Mouse (Mus musculus): ENCODE results near the gene Nos2.

The Nos2 gene

DNA sequence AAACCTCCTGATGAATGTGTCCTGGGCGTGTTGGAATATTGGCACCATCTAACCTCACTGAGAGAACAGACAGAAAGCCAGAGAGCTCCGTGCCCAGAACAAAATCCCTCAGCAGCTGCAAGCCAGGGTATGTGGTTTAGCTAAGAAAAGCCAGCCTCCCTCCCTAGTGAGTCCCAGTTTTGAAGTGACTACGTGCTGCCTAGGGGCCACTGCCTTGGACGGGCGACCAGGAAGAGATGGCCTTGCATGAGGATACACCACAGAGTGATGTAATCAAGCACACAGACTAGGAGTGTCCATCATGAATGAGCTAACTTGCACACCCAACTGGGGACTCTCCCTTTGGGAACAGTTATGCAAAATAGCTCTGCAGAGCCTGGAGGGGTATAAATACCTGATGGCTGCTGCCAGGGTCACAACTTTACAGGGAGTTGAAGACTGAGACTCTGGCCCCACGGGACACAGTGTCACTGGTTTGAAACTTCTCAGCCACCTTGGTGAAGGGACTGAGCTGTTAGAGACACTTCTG lies at the start of gene Nos2:
Gene Nos2 (plus strand): TSS at position 377 of the 529 bp plus-strand sequence.
- no peak for DNase-seq (ENCODE audit: low spot score)

DNA sequence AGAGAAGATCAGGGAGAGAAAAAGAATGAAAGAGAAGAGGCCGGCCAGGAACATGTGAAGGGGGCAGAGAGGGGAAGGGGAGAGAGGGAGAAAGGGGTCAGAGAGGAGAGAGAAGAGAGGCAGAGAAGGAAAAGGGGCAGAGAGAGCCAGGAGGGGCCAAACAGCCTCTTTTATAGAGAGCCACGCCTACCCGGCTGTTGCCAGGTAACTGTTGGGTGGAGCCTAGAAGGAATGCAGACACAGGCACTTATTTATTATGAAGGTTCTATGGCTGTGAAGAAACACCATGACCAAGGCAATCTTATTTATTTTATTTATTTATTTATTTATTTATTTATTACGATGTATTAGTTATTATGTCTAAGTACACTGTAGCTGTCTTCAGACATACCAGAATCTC lies 49.7 kb upstream of the Nos2 start:
- no peak for DNase-seq (ENCODE audit: low spot score)

DNA sequence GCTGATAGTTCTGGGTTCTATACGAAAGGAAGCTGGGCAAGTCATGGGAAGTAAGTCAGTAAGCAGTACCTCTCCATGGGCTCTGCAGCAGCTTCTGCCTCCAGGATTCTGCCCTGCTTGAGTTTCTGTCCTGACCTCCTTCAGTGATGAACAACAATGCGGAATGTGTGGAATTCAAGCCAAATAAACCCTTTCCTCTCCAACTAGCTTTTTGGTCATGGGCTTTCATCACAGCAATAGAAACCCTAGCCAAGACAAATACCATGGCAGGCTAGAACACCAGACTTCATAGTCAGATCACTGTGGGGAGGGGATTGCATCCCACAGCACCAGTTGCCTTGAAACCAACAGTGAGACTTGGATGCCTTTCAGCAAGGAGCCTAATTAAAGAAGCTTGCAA lies 47.8 kb upstream of the Nos2 start:
- DNase-seq (ENCODE audit: low spot score), result no peak

DNA sequence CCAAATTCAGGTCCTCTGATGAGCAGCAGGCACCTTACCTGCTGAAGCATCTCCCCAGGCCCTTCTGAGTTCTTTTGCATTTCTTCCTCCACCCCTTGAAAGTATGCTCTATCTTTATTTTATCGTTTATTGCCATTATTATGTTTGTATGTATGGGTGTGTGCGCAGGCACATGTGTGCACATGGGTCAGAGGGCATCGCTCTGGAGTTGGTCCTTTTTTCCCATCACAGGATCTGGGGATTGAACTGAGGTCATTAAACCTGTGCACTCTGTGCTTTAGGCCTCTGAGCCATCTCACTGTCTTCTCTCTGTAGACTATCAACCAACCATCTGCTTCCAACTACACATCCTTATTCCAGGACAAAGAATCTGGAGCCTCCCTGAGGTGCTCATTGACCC lies 40.9 kb upstream of the Nos2 start:
- no peak for DNase-seq (ENCODE audit: low spot score)

DNA sequence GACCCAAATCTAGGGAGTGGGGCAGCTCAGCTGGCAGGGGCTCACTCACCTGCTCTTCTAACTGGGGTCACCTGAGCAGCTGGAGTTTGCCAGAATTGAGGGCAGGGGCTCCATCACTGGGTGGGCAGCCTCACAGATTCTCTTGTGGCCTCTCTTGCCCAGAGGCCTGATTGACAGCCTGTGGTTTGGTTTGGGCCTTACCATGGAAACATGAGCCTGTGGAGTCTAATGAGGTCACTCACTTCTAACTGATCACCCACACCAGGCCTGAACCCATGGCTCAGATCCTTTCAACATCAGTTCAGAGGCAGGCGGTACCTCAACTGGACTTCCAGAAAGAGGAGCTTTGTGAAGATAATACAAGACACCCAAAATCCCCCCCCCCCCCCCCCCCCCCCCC lies 33.9 kb upstream of the Nos2 start:
- peak; percentile 50 for DNase-seq (ENCODE audit: low spot score)

DNA sequence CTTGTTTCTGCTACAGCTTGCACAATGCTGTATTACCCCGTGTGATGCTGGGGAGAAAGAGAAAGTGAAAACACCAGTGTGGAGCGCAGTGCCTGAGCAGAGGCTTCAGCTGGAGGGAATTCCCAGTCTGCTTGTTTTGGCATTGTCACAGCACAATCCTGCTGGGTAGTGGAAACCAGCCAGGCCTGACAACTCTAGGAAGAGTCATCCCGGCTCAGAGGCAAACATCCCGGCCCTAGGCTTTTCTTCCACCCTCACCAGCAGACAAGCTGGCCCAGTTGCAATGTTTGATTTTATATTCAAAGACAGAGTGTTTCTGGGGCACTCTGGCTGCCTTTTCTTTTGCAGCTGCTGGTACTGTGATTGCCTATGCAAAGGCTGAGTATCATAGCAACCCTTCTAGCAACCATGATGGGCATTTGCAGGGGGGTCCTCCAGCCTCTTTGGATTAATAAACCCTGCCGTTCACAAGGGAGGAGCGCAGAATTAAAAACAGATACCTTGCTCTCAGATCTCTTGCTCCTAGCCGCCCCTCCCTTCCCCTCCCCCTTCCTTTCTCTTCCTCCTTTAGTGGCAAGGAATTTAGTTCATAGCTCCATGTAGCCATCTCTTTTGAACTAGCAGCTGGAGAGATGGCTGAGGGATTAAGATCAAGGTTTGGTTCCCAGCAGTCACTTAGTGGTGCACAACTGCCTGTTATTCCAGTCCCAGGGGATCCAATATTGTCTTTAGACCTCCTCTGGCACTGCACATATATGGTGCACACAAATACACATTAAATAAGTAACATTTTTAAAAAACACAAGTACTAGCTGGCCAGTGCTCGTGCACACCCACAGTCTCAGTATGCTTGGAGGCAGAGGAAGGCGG lies 33.2 kb upstream of the Nos2 start:
- peak; percentile 75 for DNase-seq (ENCODE audit: low spot score)

DNA sequence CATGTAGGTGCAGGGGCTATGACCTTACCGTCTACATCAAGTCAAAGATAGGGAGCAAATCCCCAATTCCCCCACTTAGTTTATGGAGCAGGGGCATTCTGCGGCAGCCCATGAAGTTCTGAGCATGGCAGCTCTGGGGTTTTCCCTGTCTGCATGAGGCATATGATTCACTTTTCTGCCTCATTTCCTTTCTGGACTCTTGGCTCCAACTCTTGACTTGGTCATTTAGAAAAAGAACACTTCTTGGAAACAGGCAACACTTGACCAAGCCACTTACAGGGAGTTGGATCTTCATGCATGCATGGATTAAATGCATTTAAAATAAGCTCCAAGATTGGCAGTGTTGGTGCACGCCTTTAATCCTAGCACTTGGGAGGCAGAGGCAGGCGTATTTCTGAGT lies 31.4 kb upstream of the Nos2 start:
- no peak for DNase-seq (ENCODE audit: low spot score)

DNA sequence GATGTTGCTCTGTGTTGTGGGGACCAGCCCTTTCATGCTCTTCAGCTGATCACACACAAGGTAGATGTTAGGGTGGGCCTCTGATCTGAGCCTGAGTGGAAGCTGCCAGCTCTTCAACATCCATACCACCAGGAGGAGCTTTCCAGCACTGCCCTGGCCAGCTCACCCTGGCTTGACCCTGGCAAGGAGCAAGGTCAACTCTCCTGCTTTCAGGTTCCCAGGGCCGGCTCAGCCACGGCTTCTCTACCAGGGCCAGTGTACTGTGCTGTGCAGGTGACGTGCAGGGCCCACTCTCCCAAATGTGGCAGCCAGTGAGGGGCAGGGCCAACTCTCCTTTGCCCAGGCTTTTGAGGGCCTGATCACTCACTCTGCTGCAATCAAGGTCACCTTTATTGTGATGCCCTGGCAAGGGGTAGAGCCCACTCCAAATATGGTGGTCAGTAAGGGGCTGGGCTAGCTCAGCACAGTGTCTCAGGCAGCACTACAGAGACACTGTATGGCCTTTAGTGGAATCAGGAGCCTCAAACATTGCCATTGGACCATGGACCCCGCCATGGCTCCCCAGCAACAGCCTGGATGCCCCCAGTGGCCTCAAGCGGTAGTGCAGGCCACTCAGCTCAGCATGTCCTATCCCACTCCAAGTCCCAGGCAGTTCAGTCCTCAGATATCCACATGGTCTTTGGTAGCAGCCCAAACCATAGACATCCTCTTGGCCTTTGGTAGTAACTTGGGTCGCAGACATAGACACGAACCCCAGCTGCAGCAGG lies 24.0 kb upstream of the Nos2 start:
- peak; percentile 64 for DNase-seq (ENCODE audit: low spot score)

DNA sequence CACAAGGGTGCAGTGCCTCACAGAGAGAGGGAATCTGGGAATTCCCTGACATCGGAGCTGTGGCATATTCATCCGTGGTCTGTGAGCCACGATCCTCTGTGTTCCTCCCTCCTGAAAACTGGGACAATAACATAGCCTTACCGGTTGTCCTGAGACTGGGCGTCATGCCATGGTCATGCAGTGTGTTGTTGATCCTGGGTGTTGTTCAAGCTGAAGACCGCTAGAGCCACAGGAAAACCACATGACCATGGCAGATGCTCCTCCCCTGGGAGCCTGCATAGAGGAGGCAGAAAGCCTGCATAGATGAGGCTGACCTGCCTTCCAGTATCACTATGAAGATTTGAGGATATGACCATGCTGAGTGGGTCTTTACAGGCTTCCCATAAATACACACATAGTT lies 5.1 kb upstream of the Nos2 start:
- no peak for DNase-seq (ENCODE audit: low spot score)

DNA sequence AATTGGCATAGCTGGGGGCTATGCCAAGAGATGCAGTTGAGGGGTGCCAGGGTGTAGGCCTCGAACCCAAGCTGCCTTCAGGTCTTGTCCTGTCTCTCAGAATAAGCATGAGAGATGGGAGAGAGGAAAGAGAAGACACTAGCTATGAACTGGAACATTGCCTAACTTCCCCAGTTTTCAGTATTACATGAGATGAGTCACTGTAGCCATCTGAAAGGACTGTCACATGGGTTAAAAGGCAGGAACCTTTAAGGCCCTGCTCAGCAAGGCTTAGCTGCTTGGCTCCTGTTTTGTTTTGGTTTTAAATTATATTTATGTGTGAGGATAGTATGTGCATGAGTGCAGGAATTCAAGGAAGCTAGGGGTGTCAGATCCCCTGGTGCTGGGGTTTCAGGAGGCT lies 4.2 kb upstream of the Nos2 start:
- DNase-seq (ENCODE audit: low spot score), result no peak

DNA sequence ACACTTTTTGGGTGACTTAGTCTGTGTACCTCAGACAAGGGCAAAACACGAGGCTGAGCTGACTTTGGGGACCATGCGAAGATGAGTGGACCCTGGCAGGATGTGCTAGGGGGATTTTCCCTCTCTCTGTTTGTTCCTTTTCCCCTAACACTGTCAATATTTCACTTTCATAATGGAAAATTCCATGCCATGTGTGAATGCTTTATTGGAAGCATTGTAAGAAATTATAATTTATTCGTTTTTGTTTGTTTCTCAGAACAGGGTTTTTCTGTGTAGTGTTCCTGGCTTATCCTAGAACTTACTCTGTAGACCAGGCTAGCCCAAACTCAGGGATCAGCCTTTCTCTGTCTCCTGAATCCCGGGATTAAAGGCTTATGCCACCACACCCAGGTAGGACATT lies 842 bp upstream of the Nos2 start:
- DNase-seq (ENCODE audit: low spot score), result no peak

DNA sequence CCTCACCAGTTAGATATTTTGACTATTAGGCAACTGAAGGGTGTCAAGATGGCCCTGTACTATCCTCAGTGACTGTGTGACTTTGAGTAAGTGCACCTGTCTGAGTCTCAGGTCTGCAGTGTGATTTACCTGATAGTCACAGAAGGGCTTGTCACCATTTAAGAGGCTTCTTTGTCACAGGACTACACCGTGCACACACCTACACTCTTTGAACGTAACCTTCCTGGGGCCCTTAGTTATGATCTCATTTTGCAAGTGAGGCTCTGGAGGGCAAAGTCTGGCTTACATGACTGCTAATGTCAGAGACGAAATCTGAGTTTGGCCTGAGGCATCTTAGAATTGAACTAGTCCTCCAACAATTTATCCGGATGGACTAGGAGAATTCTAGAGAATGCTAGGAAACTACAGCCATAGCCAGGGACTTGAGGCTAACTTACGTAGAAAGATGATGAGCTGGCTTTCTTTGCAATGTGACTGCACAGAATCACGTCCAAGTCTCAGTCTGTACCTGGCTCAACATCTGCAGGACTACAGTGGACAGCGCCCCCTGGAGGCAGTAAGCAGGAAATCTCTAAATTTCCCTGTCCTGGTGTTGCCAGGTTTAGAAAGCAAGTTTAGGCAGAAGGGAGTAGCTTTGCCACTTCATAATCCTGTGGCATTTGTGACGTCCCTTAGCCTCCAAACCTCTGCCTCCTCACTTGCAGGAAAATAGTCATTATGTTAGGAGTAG lies 2.3 kb downstream of the Nos2 start:
- peak; percentile 70 for DNase-seq (ENCODE audit: low spot score)

DNA sequence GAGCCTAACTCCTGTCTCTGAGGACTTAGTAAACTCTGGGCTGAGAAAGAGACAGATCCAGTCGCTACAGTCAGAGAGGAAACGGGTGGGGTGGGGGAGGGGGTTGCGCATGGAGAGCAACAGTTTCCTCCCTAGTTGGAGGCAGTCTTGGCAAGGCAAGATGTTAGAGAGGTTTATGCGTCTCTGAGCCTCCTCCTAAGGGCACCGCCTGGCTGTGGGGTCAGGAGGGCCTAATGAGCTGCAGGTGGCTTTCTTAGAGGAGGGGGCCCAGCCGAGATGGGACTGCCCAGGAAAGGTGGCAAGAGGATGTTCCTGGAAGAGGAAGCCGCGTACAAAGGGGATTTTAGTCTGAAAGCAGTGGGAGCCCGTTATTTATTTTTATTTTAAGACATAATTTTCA lies 3.5 kb downstream of the Nos2 start:
- peak; percentile 42 for DNase-seq (ENCODE audit: low spot score)

DNA sequence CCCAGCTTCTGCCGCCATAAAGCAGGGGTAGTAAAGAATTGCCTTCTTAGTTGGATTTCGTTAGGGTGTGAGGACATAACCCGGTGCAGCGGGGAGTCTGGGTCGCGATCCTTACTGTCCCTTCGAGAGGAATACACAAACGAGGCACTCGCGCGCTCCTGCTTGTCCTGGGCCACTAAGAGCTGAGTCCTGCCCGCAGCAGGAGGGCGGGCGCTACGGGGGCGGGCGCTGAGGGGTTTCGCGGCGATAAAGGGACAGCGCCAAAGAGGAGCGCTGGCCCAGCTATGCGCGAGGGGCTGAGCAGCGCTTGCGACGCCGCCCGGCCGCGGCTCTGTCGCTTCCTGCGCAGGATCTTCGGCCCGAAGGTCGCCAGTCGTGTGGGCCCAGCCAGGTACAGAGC lies 4.3 kb downstream of the Nos2 start:
- peak; percentile 60 for DNase-seq (ENCODE audit: low spot score)

DNA sequence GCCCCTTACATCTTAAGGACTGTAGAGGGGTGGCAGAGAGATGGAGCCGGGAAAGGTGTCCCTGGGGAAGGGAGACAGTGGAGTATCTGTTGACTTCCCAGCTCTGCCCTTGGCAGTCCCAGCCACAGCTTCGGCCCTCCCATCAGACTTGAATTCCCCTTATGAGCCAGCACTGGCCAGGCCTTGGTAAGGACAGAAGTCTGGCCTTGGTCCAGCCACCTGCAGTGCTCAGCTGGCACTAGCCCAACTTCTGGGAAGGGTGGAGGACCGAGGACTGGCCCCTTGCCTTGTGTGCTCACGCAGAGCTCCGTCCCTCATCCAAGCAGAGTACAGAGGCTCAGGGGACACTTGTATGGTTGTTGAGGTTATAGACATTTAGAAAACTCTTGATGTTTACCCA lies 8.8 kb downstream of the Nos2 start:
- no peak for DNase-seq (ENCODE audit: low spot score)

DNA sequence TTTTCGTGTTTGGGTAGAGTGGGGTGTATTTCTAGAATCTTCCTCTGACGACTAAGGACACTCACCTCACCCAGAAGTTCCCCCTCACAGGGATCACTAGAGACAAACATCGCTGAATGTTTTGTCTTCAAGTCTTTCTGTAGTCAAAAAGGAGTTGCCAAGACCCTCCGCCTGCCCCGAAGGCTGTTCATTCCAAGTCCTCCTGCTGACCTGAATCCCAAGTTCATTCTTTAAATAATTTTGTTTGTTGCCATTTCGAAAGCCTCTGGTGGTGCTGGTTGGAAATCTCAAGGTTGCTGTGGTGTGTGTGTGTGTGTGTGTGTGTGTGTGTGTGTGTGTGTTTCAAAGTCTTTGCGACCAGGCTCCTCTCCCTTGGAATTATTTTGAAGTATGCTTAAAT lies 13.7 kb downstream of the Nos2 start:
- no peak for DNase-seq (ENCODE audit: low spot score)

DNA sequence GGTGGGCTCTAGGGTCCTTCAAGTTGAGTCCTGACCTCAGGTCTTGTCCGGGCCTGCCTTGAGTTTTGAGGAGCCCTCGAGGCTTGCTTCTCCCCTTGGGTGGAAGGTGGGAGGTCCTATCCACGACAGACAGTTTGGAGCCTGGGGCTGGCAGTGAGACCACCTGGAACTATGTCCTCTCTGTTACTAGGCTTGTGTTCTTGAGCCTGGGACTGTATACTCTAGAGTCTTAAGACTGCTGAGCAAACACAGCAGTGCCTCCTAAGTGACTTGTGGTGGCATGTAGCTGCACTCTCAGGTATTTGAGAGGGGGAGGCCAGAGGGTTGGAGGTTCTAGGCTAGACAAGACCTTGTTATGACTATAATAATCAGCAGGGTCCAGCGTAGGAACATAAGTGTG lies 14.1 kb downstream of the Nos2 start:
- DNase-seq (ENCODE audit: low spot score), result no peak

DNA sequence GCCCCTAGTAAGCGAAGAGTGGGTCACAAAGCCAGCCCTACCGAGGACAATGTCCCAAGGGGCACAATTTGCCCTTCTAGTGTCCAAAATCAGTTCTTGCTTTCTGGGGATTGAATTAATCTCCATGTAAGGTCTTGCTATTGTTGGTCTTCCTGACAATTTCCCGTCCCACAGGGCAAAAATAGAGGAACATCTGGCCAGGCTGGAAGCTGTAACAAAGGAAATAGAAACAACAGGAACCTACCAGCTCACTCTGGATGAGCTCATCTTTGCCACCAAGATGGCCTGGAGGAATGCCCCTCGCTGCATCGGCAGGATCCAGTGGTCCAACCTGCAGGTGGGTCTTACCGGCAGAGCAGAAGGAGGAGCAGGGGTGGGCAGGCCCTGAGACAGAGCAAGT lies 14.6 kb downstream of the Nos2 start:
- DNase-seq (ENCODE audit: low spot score), result no peak

DNA sequence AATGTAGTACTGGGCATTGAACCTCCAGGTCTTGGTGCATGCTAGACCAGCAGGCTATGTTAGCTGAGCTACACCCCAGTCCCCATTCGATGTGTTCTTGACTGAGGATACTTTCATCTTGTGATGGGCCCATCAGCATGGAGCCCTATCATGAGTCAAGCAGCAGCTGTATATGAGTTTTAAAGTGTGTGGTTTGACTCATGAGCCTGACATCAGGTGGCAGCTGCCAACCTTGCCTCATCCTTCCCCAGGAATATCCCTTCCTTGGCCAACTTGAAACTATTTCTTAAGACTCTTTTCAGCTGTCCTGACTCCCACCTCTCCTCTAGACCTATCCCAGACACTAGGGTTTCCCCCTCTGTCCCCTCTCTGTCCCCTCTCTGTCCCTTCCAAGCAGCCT lies 22.5 kb downstream of the Nos2 start:
- DNase-seq (ENCODE audit: low spot score), result no peak

DNA sequence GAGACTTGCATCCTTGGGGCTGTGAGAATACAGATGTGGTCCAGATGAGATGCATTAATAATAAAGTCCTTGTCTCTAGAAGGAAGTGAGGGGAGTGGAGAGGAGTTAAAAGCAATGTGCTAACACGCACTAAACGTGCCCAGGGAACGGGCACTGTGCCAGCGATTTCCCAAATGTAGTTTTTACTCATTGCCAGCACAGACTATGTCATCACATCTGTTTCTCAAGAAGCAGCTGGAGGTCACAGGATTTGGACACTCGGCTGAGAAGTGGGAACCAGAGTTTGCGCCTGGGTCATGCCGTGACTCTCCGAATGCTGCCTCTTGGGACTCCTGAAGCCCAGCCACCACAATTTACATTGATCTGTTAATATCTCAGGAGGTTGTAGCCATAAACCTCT lies 29.8 kb downstream of the Nos2 start:
- no peak for DNase-seq (ENCODE audit: low spot score)

DNA sequence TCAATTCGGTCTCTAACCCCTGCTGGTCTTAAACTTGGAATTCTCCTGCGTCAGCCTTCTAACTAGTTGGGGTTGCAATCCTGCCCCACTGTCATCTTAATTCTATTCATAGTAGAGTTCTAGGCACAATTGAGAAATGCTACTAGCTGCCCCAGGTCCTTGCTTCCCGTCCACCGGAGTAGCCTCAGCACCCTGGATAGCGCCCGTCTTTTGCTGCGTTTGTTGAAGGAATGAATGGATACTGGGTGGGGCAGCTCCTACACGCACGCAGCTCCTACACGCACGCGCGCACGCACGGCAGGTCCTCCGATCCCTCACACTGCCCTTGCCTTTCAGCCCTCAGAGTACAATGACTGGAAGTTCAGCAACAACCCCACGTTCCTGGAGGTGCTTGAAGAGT lies 31.9 kb downstream of the Nos2 start:
- peak; percentile 74 for DNase-seq (ENCODE audit: low spot score)

DNA sequence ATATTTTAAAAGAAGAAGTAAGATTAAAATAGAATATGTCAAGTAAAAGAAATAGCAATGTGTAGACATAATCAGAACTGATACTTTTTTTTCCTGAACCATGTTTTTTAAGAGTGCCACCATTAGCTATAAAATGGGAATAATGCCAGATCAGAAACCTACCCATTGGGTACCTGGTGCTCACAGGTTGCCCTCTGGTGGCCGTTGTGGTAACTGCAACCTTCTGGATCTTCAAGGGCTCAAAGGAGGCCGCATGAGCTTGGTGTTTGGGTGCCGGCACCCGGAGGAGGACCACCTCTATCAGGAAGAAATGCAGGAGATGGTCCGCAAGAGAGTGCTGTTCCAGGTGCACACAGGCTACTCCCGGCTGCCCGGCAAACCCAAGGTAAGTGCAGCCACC lies 35.7 kb downstream of the Nos2 start:
- DNase-seq (ENCODE audit: low spot score), result peak; percentile 88

DNA sequence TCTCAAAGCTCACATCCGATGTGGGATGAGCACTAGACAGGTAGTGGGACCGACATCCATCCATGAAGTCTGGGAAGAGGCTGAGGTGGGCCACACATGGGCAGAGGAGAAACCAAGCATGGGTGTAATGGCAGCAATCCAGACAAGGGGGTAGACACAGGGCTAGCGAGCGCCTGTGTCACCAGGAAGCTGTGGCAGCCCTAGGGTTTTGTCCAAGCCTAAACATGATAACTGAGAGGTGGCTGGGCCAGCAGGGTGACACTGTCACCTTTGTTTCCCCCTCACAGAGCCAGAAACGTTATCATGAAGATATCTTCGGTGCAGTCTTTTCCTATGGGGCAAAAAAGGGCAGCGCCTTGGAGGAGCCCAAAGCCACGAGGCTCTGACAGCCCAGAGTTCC lies 38.8 kb downstream of the Nos2 start:
- no peak for DNase-seq (ENCODE audit: low spot score)

Data from embryo, embryonic 10.5 days (tissue).